Mouse (Mus musculus): Measurements from ENCODE around the gene Pgs1. TPM values are rescaled to one million over a fixed set of nuclear protein-coding genes. Genes with fewer than 3 reads are reported as not detected.

The Pgs1 gene
- polyA plus RNA-seq, 1 experiment from 2014 or later: 88.6 TPM

DNA sequence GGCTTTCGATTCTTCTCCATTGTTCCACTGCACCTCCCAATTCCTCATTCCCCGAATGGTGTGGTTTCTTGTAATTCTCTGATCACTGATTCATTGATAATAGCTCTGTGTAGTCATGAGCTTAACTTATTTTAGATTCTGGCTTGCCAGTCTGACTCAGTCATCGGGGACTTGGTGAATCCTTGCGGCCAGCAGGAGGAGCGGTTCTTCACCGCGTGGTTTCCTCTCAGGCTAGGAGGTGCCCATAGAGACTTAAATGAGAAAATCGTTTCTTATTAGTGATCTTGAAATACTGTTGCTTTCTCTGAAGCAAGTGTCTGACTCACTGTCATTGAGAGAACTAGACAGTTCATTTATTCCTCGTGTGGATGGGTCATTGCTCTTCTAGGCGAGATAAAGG lies 3.8 kb downstream of the Pgs1 start:
- no peak for TF ChIP-seq EP300 (IDR thresholded peaks at IDR 0.05)
- TF ChIP-seq CTCF (IDR thresholded peaks at IDR 0.05): peak; percentile 61
- 41% methylated on average over 10 of the region's 10 CpGs for WGBS
- H3K9me3 ChIP-seq (ENCODE audit: low read length): no peaks in the 10 kb centered on the region
- H3K27me3 ChIP-seq (replicated peaks; ENCODE audit: insufficient read depth, low read length): no peaks in the 10 kb centered on the region
- no peaks in the 10 kb centered on the region for H3K36me3 ChIP-seq (ENCODE audit: insufficient read depth, low read length)
- H3K4me1 ChIP-seq (ENCODE audit: insufficient read depth, low read depth, low read length): peaks cover 51% of the 10 kb centered on the region
- DNase-seq (ENCODE audit: low spot score): peak; percentile 58
- no peak overlapping the region for H3K27ac ChIP-seq (ENCODE audit: low read length)
- ATAC-seq: no peak
- H3K4me2 ChIP-seq (replicated peaks; ENCODE audit: low read depth, low read length): no peak overlapping the region; the same call in 1 of the 2 replicates
- H3K4me3 ChIP-seq (ENCODE audit: low read depth, low read length): no peak overlapping the region
- H3K9ac ChIP-seq (replicated peaks; ENCODE audit: low read depth): no peak overlapping the region

DNA sequence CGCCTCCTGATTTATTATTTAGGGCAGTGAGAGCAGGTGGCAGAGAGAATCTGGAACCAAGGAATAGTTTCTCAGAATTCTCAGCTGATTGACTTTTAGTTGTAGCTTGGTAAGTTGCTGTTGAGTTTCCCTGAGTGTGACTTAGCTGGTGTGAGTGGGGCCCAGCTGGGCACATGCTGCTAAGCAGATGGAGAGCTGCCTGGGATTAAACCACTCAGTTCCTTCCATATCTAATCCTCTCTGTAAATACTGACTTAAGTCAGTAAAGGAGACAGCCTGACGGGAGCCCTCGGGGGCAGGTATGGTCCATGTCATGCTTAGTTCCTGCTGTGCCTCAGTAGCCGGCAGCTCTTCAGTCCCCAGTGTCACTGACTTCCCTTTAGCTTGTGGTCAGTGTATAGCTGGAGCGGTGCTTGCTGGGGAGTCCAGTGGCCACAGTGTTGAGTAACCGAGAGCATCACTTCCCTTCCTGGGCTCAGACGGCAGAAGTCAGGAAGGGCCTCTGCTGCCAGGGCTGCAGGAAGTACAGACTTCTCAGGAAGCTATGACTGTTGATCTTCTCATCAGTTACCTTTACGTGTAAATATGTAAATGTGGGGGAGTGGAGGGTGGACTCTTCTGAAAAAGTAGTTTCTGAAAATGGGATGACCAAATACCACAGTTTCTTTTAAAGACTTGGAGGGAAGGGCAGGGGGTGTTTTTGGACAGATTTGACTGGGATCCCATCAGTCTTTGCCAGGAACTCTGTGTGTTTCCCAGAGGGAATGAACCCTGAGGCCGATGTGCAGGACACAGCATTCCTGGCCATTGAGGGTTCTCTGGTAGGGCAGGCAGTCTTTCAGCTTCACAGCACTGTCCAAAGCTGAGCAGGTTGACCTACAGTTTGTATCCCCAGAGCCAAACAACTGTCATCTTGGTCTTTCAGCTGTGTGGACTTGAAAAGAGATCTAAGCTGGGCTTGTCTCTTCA lies 5.7 kb downstream of the Pgs1 start:
- peak overlapping the region; percentile 13; the same call in 1 of the 2 replicates for H3K9ac ChIP-seq (replicated peaks; ENCODE audit: low read depth)
- no peak overlapping the region for H3K4me3 ChIP-seq (ENCODE audit: low read depth, low read length)
- H3K4me1 ChIP-seq (ENCODE audit: insufficient read depth, low read depth, low read length): peaks cover 60% of the 10 kb centered on the region
- peak; percentile 41 for ATAC-seq
- H3K36me3 ChIP-seq (ENCODE audit: insufficient read depth, low read length): no peaks in the 10 kb centered on the region
- 28% methylated on average over 9 of the region's 9 CpGs for WGBS
- no peak overlapping the region for H3K4me2 ChIP-seq (replicated peaks; ENCODE audit: low read depth, low read length)
- peak; percentile 86 for DNase-seq (ENCODE audit: low spot score)
- no peaks in the 10 kb centered on the region for H3K27me3 ChIP-seq (replicated peaks; ENCODE audit: insufficient read depth, low read length)
- no peaks in the 10 kb centered on the region for H3K9me3 ChIP-seq (ENCODE audit: low read length)
- H3K27ac ChIP-seq (ENCODE audit: low read length): peak overlapping the region; percentile 5
- TF ChIP-seq CTCF (IDR thresholded peaks at IDR 0.05) (no peak), EP300 (IDR thresholded peaks at IDR 0.05) (no peak)

DNA sequence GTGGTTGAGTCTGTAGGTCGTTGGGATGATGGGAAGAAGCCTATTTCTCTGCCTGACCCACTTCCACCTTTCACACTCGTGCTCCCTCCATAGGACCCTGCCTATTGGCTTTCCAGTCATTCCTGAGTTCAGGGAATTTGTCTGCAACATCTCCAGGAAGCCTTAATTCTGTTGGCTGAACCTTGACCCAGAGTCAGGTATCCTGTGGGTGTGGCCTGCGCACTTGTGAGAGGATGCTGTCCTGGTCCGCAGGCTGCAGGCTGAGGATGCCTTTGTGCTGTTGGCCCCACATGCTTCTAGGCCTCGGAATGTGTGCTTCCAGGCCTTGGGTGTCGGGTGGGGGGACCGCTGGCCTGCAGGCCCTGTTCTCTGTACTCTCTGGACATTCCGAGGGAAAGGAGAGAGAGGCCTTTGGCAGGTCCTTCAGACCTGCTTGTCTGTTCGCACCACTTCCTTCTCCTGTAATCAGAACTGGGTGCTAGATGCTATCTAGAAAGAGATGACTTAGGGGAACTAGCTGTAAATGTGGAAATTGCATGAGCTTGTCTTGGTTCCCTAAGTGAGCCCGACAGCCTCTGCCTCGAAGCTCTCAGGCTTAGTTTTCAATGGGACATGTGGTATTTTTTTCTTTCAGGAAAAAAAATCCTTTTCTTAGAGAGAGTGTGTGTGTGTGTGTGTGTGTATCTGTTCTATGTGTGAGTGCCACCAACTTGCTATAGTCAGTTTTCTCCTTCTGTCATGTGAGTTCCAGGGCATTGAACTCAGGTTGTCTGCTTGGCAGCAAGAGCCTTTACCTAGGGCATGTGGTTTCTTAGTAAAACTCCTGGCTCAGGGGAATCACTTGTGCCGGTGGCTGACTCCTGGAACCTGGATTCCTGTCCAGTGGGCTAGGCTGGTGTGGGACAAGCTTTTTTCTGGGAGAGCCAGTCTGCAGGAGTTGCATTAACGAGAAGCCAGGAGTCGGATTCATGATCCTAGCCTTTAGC lies 7.4 kb downstream of the Pgs1 start:
- no peaks in the 10 kb centered on the region for H3K27me3 ChIP-seq (replicated peaks; ENCODE audit: insufficient read depth, low read length)
- ATAC-seq: no peak
- no peak for TF ChIP-seq EP300 (IDR thresholded peaks at IDR 0.05)
- no peak for TF ChIP-seq CTCF (IDR thresholded peaks at IDR 0.05)
- H3K9me3 ChIP-seq (ENCODE audit: low read length): no peaks in the 10 kb centered on the region
- H3K27ac ChIP-seq (ENCODE audit: low read length): peak overlapping the region; percentile 79
- H3K4me1 ChIP-seq (ENCODE audit: insufficient read depth, low read depth, low read length): peaks cover 55% of the 10 kb centered on the region
- WGBS: 54% methylated on average over 14 of the region's 14 CpGs
- H3K36me3 ChIP-seq (ENCODE audit: insufficient read depth, low read length): no peaks in the 10 kb centered on the region
- DNase-seq (ENCODE audit: low spot score): no peak
- H3K9ac ChIP-seq (replicated peaks; ENCODE audit: low read depth): no peak overlapping the region; the same call in 1 of the 2 replicates
- H3K4me3 ChIP-seq (ENCODE audit: low read depth, low read length): no peak overlapping the region
- 0 out of 2 replicates have a peak overlapping the region, but pooled peaks have one; percentile 6 for H3K4me2 ChIP-seq (replicated peaks; ENCODE audit: low read depth, low read length)

DNA sequence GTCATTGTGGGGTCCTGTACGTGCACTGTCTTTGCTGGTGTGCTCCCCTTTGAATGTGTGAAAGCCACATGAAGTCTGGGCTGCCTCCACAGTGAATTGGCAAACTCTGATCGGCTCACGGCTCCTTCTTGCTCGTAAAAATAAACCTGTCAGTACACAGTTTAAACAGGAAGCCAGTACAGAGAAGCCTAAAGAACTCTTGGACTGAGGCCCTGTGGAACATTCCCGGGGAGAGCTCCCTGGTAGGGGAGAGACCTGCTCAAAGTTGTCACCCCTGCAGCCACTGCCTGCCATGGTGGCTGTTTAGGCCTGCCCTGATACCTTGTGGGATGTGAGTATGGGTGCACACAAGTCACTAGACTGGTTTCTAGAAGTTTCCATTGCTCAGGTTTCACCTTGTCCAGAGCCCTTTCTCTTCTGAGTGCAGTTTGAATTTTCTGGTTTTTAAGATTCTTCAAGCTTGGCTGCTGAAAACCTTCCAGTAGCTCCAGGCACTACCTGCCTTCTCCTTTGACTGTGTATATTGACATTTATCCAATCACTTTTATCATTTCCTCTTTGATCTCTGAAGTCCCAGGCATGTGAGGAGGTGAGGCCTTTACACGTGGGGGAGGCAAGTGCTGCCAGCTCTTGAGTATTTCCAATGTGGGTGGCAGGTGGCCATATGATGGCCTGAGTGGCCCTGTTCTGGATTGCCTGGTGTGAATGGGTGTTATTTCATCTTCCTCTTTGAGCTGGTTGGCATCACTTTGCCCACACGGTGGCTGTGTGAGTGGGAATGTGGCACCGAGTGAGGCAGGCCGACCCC lies 8.4 kb downstream of the Pgs1 start:
- H3K27ac ChIP-seq (ENCODE audit: low read length): peak overlapping the region; percentile 79
- H3K27me3 ChIP-seq (replicated peaks; ENCODE audit: insufficient read depth, low read length): no peaks in the 10 kb centered on the region
- H3K4me3 ChIP-seq (ENCODE audit: low read depth, low read length): no peak overlapping the region
- no peak for DNase-seq (ENCODE audit: low spot score)
- peaks cover 55% of the 10 kb centered on the region for H3K4me1 ChIP-seq (ENCODE audit: insufficient read depth, low read depth, low read length)
- H3K4me2 ChIP-seq (replicated peaks; ENCODE audit: low read depth, low read length): peak overlapping the region; percentile 6; the same call in 1 of the 2 replicates
- 30% methylated on average over 9 of the region's 9 CpGs for WGBS
- no peak overlapping the region; the same call in 1 of the 2 replicates for H3K9ac ChIP-seq (replicated peaks; ENCODE audit: low read depth)
- no peaks in the 10 kb centered on the region for H3K9me3 ChIP-seq (ENCODE audit: low read length)
- no peaks in the 10 kb centered on the region for H3K36me3 ChIP-seq (ENCODE audit: insufficient read depth, low read length)
- no peak for TF ChIP-seq EP300 (IDR thresholded peaks at IDR 0.05)
- no peak for TF ChIP-seq CTCF (IDR thresholded peaks at IDR 0.05)
- 0 out of 2 replicates have a peak, but pooled peaks have one; percentile 7 for ATAC-seq

DNA sequence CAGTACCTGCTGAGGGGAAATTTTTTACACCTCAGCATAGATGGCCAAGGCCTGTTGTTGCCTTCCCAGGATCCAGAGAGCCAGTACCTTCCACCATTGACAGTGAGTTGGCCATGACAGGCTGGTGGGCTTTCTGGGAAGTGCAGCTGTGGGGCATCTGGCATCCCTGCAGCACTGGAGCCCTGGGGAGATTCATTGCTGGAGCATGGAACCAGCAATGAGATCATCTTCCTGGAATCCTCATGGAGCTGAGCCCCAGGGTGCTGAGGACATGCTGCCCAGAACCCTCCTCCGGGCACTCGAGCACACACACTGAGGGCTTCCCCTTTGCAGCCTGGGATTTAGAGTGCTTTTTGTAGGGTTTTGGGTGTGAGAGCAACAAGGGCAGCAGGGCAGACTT lies 9.2 kb downstream of the Pgs1 start:
- Histone ChIP-seq H3K27ac (ENCODE audit: low read length) (peak overlapping the region; percentile 79; the same call in 1 of the 2 replicates), H3K27me3 (replicated peaks; ENCODE audit: insufficient read depth, low read length) (no peaks in the 10 kb centered on the region), H3K4me3 (ENCODE audit: low read depth, low read length) (no peak overlapping the region), H3K9ac (replicated peaks; ENCODE audit: low read depth) (no peak overlapping the region), H3K9me3 (ENCODE audit: low read length) (no peaks in the 10 kb centered on the region), H3K4me1 (ENCODE audit: insufficient read depth, low read depth, low read length) (peaks cover 50% of the 10 kb centered on the region), H3K4me2 (replicated peaks; ENCODE audit: low read depth, low read length) (no peak overlapping the region), H3K36me3 (ENCODE audit: insufficient read depth, low read length) (no peaks in the 10 kb centered on the region)
- no peak for TF ChIP-seq EP300 (IDR thresholded peaks at IDR 0.05)
- no peak for TF ChIP-seq CTCF (IDR thresholded peaks at IDR 0.05)
- WGBS: 42% methylated on average over 2 of the region's 2 CpGs
- ATAC-seq (no peak), DNase-seq (ENCODE audit: low spot score) (no peak)
